Mouse (Mus musculus): ENCODE data around the gene Coil.
"Not testable (repeated sequence)": the region's sequence is repeated elsewhere in the genome, so short reads cannot be mapped to it uniquely, and the experiment has no call there.

Coil gene

DNA sequence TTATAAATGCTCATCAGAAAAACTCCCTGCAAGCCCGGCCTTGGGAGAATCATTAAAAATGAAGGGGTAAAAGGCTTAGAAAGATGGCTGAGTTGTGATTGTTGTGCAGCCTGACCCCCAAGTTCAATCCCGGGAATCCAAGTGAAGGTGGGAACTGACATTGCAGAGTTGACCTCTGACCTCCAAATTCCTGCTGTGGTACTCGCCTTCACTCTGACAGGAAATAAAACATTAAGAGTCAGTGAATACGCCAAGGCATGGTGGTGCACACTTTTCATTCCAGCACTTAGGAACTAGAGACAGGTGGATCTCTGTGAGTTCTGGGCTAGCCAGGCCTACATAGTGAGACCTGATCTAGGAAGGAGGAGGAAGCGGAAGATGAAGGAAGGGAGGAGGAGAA, 35.4 kb downstream of the Coil start:
- no peak for DNase-seq (ENCODE audit: low spot score)

DNA sequence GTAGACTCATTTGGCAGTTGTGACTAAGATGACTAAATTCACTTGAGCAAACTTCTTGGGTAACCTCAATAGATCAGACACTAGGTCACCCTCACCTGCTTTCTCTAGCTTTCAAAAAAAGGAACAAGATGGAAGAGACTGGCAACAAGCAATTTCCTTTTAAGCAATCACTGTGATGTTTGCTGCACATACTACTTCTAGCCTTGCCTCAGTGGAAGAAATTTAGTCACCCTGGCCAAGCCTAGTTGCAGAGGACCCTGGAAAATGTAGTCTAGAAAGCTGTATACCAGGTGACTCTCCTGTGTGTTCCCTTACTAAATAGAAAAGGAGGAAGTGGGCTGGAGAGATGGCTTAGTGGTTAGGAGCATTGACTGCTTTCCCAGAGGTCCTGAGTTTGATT, 36.4 kb downstream of the Coil start:
- DNase-seq (ENCODE audit: low spot score), result no peak

DNA sequence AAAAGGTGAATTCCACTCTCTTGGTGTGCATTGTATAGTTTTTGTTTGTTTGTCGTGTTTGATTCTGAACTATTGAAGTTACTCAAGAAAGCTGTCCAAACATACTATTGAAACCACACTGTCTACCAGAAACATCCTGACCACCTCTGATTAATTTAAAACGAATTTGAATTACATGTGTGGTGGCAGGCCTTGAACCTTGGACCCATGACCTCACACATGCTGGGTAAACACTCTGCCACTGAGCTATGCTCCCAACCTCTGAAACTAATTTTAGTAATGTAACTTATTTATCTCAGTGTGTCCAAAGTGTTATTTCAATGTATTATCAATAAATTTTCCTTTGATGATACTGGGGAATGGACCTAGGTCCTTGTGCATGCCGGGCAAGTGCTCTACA, 37.5 kb downstream of the Coil start:
- DNase-seq (ENCODE audit: low spot score), result no peak

DNA sequence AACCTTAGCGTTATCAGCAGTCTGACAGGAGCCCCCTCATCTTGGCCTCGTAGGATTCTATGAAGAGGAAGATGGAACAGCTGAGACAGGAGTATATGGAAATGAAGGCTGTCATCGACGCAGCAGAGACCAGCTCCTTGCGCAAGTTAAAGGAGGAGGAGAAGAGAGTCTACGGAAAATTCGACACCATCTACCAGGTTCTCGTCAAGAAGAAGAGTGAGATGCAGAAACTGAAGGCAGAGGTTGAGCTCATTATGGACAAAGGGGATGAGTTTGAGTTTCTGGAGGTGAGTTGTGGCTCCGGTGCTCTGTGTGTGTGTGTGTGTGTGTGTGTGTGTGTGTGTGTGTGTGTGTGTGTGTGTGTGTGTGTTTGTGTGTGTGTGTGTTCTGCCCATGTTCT, 39.0 kb downstream of the Coil start:
- DNase-seq (ENCODE audit: low spot score), result no peak

DNA sequence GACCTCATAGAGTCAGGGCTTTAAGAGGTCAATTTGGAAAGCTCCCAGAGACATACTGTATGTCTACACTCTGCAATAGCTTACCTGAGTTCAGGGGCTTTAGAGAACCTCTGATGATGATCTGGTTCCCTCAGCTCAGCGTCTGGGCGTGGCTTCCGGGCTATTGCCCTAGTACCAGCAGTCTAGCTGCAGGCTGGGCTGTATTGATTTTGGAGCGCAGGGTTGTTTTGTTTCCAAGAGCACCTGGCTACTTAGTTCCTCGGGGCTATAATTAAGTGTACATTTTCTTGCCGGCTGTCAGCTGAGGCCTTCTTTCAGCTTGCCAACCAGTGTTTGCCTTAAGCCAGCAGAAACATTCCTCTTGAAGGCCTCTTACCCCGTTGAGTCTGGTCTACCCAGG, 39.4 kb downstream of the Coil start:
- no peak for DNase-seq (ENCODE audit: low spot score)

DNA sequence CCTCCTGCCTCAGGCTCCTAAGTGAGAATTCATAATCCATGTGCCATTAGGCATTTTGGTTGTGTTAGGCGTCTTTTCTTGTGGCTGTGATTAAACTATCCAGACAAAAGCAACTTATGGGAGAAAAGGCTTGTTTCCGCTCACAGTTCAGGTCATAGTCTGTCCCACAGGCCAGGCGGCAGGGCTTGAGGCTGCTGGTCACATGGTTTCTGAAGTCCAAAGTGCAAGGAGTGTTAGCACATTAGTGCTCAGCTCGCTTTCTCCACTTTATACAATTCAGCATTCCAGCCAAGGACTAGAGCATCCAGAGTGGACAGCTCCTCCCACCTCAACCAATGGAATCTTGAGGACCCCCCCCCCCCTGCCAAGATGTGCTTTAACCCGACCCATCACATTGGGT, 42.2 kb downstream of the Coil start:
- no peak for DNase-seq (ENCODE audit: low spot score)

DNA sequence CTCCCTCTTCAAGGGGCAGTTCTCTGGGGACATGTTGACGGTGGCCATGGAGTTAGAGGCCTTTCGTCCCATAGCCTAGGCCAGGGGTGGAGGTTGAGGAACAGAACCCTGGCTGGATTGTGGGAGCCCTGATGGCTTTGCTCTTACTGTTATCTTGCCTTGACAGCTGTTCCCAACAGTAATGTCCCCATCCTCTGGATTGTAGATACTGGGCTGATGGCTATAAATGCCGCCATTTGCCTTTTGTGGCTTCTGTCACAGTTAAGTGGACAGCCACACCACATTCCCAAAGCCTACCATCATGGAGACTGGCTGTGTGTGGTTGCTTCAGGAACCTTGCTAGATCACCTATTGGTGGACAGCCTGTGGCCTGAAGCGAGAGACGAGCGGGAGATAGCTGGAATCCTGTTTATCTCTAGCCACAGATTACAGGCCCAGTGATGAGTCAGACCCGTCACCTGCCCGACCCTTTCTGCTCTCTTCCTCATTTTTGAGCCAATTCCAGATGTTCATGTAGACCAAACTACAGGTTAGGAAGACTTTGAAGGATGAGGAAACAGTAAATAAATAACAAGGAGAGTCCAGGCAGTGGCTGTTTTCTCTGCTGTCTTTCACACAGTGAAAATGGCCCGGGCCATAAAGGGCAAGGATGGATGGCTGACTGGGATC, 47.6 kb downstream of the Coil start:
- no peak for DNase-seq (ENCODE audit: low spot score)

DNA sequence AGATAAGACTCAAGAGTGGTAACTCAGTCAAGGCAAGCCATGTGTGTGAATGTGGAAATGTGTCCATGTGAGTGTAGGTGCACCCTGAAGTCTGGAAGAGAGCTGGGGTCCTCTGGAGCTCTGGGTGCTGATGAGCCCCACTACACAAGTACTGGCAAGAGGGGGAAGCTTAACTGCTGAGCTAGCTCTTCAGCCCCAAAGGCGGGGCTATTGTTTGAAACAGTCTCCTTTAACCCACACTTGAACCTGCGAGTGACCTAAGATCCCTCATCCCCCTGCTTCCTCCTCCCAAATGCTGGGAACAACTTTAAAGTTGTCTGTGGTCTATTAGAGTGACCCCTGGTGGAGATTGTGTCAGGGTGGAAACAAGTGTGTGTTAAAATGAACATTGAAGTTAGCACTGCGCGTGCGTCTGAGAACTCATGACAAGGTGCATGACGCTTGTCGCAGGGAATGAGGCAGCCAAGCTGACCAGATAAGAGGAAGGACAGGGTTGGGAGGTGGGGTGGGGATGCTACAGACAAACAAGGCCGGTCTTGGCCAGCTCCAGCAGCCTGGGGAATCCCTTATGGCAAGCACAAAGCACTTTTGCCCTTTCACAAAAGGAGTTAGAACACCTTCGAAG, 50.7 kb downstream of the Coil start:
- no peak for DNase-seq (ENCODE audit: low spot score)

DNA sequence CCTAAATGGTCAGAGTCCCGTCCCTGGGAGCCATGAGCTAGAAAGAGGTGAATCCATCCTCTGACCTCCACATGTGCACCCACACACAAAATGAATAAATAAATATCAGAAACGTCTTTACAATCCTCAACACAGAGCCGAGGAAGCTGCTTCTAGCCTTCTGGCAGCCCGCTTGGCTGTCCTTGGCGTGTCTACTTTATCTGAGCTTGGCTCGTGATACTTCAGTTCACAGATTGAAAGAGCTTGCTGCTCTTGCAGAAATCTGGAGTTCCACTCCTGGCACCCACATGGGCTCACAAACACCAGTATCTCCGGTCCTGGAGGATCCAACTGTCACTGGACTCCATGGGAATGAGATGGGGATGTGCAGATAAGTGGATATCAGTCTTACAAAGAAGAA, 51.6 kb downstream of the Coil start:
- DNase-seq (ENCODE audit: low spot score), result no peak

DNA sequence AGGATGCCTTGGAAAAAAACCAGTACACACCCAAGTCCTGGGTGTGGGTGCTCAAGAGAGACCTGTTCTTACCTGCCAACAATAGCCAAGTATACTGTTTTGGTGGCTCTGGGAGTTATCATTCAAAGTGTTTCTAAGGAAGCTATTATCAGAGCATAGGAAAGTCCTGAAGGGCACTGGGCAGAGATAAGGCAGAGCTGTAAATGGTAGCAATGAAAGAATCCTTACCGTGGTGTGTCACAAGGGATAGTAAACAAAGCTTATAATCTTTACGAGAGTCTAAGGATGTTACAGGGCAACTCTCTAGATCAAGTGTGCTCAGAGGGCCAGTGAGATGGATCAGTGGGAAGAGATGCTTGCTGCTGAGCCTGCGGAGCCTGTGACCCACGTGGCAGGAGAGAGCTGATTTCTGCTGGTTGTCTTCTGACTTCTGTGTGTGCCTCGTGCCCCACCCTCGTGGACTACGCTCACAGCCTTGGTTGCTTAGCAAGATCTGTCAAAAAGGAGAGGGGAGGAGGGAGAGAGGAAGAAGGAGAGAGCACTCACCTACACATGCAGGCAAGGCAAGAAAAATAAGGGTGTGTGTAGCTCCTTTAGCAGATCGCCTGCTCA, 52.2 kb downstream of the Coil start:
- no peak for DNase-seq (ENCODE audit: low spot score)

DNA sequence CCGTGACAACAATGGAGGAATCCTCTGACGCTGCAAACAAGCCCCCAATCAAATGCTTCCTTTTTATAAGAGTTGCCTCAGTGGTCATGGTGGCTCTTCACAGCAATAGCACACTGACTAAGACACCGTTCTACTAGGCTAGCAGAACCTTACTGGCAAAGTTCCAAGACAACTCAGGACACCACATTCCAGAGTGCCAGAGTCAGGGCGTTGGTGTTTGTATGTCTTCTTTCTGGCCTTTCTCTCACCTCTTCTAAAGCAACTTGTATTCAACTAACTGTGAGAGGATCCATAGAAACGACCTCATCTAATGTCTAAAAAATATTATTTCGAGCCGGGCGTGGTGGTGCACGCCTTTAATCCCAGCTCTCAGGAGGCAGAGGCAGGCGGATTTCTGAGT, 53.4 kb downstream of the Coil start:
- DNase-seq (ENCODE audit: low spot score), result no peak

DNA sequence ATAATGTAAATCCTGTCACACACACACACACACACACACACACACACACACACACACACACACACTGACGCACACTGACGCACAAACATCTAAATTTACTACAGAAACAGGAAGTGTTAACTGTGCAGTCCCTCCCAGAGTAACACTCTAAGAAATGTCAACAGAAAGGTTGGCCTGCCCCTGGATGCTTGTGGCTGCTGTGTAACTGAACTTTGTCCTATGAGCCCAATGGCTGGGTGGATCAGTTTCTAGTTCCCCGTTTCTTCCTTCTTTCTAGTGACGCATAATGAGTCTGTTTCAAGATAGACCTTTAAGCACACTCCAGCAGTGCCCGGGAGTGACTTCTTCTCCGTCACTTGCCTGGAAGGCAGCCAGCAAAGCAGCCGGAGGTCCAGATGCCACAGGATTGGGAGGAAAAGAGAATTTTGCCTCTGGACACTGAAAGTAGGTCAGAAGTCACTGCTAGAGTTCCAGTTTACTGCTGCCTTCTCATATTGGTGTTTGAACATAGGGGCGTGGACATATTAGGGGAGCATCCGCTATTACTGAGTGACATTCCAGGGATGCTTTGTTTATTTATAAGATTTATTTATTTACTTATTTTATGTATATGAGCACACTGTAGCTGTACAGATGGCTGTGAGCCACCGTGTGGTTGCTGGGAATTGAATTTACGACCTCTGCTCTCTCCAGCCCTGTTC, 54.3 kb downstream of the Coil start:
- DNase-seq (ENCODE audit: low spot score), result peak; percentile 83

DNA sequence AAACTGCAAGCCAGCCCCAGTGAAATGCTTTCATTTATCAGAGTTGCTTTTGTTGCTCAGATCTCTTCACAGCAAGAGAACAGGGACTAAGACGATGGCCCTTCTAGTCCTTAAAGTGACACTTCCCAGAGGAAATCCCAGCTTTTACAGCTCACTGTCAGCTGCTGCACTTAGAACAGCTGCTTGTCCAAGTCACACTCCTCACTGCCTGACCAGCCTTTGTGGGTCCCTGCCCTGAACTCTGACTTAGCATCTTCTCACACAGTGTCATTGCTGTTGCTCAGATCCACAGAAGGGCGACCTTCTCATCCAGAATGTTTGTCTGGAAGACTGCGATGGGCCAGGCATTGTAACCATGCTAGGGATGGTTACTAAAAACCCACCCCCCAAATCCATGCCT, 55.6 kb downstream of the Coil start:
- no peak for DNase-seq (ENCODE audit: low spot score)

DNA sequence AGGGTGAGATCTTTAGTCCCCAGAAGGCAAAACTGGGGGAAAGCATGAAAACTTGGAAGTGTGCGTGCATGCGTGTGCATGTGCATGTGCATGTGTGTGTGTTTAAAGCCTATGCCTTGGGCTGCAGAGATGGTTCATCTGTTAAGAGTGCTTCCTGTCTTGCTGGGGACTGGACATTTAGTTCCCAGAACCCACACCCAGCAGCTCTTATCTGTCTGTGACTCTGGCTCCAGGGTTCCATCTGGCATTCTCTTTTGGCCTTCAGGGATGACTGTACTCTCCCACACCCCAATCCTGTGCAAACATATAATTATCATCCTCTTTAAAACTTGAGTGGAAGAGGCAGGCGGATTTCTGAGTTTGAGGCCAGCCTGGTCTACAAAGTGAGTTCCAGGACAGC, 56.1 kb downstream of the Coil start:
- no peak for DNase-seq (ENCODE audit: low spot score)

DNA sequence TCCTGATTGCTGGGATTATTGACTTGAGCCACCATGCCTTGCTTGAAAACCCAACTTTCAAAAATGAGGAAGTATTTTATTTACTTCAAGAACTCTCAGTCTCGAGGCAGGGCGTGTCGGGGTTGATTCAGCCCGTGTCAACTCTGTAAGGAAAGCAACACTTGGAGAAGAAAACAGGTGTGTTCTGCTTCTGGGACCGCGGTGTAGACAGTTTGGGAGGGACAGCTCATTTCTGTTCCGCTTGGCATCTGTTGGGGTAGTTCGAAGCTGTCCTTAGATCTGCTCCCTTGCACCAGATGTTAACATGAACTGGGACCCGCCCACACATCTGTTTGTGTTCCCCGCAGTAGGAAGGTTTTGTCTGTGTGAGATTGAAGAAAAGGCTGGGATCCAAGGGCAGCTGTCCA, 57.9 kb downstream of the Coil start:
- DNase-seq (ENCODE audit: low spot score), result no peak

DNA sequence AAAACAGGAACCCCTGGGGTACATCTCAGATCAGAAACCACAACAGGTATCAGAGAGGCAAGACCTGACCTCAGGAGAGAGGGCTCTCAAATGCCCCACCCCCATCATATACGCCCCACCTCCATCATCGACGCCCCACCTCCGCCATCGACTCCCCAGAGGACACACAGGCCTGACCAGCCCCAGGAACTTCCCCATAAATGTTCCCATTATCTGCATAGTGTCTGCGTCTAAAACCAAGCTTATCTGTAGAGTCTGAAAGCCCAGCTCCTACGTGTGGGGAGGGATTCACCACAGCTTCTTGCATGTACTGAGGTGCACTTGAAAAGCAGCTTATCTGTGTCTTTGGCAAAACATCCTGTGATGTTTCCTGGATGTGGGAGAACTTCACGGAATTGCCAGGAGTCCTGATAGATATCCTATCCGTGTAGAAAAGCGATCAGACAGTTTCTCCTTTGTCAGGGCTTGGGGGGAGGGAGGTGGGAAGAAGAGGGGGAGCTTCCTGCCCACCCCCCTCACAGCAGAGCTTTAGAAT, 58.9 kb downstream of the Coil start:
- DNase-seq (ENCODE audit: low spot score), result no peak

DNA sequence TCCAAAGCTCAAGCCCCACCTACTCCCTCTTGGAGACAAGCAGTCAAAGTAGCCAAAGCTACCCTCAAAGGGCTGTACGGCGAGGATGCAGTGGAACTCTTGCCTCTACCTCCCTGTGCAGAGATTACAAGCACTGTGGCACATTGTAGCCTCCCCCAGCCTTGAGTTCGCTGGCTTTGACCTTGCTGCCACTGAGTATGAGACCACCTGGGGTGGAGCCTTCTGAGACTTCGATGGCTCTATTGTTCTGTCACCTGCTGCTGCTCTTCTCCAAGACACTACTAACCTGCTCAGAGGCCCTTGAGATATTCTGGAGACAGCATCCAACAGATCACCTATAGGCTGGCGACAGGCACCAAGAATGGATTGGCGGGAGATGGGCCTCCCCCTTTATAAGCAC, 60.5 kb downstream of the Coil start:
- no peak for DNase-seq (ENCODE audit: low spot score)

DNA sequence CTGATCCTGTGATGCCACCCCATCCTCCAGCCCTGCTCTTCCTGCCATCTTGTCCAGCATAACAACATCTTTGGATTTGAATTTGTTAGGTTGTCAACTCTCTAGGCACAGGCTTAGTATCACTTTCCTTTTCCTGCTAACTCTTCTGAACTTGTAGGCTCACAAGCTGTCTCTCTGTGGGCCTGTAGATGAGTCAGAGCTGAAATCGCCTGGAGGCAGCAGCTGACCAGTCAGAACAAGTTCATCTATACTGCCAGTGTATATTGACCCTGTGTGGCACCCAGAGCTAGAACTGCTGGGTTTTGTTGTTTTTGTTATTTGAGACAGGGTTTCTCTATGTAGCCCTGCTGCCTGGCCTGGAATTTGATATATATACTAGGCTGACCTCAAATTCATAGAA, 61.1 kb downstream of the Coil start:
- DNase-seq (ENCODE audit: low spot score), result no peak

DNA sequence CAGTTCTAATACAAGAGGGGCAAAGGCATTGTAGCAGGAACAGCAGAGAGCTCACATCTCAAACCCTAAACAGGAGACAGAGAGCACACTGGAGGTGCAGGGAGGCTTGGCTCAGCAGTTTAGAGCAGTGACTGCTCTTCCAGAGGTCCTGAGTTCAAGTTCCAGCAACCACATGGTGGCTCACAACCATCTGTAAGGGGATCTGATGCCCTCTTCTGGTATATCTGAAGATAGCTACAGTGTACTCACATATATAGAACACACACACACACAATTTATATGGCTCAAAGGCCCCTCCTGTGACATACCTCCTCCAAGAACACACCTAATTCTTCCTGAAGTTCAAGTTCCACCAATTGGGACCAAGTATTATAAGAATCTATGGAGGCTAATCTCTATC, 64.5 kb downstream of the Coil start:
- no peak for DNase-seq (ENCODE audit: low spot score)

DNA sequence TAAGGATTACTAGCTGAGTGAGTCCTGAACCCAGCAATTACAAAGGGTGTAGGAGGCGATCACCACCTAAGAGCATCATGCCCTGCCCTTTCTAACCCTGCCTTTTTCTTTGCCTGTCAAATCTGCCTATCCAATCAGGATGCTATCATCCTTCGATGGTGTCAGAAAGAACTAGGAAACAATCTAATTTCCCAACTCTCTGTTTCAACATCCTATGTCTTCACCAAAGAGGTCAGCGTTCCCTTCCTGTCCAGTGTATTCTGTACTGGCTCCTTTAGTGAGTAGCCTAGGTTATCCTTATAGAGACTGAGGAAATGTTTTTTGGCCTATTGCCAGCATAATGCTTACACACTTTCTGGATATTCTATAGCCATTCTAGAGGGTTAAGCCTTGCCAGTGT, 65.5 kb downstream of the Coil start:
- DNase-seq (ENCODE audit: low spot score), result no peak

DNA sequence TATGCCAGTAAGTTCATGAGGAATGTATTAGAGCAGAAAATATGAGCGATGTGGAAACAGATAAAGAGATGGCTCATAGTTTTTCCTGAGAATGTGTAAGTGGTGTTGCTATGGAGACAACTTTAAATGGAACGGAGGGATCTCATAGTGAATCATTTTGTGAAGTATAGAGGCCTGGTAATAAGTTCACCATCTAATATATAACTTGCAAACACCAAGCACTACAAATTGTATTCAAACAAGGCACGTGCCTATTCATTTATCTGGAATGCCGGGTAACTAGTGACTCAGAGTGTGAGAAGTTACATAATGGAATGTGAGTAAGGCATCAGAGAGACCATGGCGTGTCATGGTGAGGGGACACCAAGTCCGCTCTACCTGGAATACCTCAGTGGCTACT, 68.4 kb downstream of the Coil start:
- DNase-seq (ENCODE audit: low spot score), result no peak

DNA sequence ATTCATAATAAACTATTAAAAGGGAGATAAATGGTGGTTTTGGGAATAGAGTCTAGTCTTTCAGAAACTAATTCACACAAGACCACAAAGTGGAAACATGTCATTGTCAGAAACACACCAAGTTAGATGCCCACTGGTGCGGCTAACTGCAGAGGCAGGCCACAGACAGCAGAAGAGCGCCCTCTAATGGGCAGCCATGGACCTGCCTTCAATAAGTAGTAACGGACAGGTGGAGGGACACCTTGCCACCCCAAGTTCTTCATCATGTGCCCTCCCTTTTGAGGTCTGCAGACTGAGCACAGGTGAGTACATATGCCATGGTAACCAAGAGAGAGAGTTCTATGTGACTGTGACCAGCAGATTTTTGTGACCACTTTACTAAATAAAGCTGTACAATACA, 69.3 kb downstream of the Coil start:
- peak; percentile 72 for DNase-seq (ENCODE audit: low spot score)

DNA sequence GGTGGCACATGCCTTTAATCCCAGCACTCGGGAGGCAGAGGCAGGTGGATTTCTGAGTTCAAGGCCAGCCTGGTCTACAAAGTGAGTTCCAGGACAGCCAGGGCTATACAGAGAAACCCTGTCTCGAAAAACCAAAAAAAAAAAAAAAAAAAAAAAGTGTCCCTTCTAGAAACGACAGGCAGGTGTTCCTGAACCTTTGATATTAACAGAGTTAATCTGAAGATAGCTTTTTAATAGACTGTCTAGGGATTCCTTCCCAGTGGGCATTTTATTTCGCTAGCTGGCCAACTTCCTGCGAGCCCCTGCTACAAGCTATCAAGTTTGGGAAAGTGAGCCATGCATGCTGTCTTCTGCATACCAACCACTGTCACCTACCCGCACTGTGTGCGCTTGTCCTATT, 71.0 kb downstream of the Coil start:
- not testable (repeated sequence) for DNase-seq (ENCODE audit: low spot score)
